Mouse (Mus musculus) cerebellum, postnatal 10 days (tissue): ENCODE measurements around the gene Adgrb2.
A peak's percentile ranks its signal among the peaks of the same experiment; 100 is the strongest.

Source experiments
- DNase-seq, 2 experiments: peaks; one replicate each; pipeline ENCODE4 v3.0.0; 2021; ENCODE audit warnings: mixed read lengths in 2 of 2

The Adgrb2 gene

DNA sequence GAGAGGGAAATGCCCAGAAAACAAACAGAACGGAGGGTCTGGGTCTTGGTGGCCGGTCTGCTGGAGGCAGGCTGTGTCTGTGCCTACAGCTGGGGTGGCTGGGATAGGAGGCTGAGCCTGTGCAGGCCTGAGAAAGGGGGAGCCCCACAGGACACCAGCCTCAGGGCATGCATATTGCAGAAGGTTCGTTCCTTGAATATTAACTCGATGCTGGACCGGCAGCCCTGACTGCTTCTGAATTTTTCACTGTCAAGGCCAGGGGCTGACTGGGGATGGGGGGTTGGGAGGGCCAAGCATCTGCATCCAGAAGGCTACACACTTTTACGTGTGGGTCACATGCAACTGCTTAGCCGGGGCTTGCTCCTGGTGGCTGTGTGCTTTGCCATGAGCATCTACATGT lies 48.8 kb downstream of the Adgrb2 start:
- peak in 1 of 2 experiments; percentile 27 for DNase-seq

GRCm38 (mm10) chr4:130036112-130036511 lies 51.4 kb downstream of the Adgrb2 start:
- peak; percentile 82 to 84 for DNase-seq

DNA sequence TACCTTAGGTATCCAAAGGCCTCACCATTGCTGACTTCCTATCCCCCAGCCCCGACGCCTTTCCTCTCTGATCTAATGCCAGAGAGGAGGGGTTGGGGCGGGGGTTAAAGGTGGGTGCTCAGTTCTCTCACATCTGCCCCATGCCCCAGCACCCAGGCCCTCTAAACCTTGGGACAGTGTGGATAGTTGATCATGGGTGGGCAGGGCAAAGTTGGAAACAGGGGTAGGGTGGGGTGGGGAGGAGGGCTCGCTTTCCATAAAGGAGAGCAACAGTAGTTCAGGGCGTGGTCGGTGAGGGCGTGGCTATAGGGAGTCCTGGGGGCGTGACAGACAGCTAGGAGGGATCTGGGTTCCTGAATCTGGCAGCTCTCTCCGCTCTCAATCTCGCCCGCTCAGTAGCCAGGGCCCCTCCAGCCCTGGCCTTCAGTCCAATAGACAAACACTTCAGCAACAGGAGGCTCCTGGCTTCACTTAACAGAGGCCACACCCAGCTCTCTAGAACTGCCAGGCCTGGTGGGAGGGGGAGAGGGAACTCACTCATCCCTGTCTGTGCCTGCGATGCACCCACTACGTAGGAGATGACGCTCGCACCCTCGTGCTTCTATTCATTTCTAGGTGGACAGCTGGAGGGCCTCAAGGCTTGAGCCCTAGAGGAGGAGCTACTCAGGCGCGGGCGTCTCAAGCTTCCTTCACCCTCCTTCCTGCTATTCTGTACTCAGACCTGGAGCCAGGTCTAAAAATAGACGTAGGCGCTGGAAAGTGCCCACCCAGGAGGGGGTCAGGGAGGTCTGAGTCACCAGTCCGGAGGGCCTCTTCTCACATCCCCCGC lies 52.1 kb downstream of the Adgrb2 start:
- DNase-seq = peak; percentile 69 to 72

- peak in 1 of 2 experiments; percentile 68 for DNase-seq
Measured at GRCm38 (mm10) chr4:130039351-130039750, 54.7 kb downstream of the Adgrb2 start.

DNA sequence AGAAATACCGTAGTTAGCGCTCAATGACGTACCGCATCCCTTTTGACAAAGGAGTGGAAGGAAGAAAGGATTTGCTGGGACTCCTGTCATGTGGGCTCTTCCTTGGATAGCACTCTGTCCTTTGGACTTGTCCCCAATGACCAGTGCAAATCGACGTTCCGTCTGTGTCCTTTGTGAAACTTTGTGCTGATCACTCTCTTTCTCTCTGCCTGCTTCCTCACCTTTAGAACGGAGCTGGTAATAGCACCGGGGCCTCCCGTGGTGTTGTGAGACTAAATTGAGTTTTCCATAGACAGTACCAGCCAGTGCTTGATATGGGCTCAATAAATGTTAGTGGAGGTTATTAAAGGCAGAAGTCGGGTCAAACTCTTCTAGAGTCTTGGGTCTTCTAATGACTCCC lies 56.4 kb downstream of the Adgrb2 start:
- no peak for DNase-seq

DNA sequence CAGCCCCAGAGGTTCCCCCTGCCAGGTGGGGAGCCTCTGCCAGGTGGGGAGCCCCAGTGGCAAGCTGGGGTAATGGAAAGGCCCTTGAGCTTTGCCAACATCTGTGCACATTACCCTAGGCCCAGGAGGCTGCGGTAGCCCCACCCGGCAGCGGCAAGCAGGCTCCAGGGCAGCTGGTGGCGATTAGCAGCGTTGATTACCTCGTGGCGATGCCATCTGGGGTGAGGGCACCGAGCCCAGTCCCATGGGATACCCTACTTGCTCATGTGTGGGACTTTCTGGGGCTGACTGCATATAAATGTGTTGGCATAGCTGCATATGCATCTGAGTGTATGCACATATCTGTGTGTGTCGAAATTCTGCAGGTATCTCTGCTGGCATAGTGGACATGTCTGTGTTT lies 59.5 kb downstream of the Adgrb2 start:
- DNase-seq = peak; percentile 91 to 93

- DNase-seq = no peak
Measured at GRCm38 (mm10) chr4:130045609-130046008, 60.9 kb downstream of the Adgrb2 start.

GRCm38 (mm10) chr4:130047331-130048202 lies 62.9 kb downstream of the Adgrb2 start, which contains the start of gene Col16a1:
Gene Col16a1 (plus strand): TSS chr4:130047840.
- peak; percentile 91 to 95 for DNase-seq

- DNase-seq = peak in 1 of 2 experiments; percentile 67
Measured at GRCm38 (mm10) chr4:130048203-130048479, 63.5 kb downstream of the Adgrb2 start.

DNA sequence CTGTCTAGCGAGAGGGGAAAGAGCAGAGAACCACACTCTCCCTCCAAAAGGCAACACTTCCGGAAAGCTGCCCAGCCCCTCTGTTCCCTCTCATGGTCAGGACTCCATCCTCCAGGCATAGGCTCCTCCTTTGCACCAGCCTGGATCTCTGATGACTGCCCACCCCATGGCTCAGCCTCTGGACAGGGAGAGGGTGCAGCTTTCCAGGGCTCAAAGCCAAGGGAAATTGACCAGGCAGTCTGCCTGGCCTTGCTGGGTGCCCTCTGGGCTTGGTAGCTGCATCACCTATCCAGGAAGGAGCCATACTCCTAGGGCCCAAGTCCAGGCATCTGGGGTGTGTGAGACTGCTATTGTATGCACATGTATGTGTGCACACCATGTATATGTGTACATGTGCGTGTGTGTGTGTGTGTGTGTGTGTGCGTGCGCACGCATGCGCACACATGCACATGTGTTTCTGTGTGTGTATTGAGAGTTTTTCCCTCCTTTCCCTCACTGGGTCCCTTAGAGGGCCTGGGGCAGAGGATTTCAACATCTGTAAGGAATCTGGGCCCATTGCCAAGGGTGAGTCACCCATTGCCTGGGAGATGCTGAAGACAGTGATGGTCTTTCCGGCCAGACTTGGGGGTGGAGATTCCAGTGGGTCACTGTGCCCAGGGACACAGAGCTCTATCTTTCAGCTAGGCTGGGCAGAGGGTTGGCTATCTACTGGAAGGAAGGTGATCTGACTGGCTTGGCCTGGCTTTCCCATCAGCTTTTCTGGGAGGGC lies 65.6 kb downstream of the Adgrb2 start:
- peak in 1 of 2 experiments; percentile 54 for DNase-seq

DNA sequence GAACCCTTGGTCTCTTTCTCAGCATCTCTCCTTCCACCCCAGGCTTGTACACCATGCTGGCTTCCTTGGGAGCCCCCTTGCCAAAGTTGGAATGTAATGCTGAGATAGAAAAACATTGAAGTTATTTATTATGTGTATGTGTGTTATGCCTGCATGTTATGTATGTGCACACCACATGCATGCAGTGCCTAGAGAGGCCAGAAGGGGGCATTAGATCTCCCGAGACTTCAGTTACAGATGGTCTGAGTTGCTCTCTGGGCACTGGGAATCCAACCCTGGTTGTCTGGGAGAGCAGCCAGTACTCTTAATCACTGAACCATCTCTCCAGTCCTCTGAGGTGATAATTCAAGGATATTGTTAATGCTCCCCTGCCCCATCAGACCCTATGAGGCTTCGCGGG lies 67.6 kb downstream of the Adgrb2 start:
- DNase-seq = no peak

DNA sequence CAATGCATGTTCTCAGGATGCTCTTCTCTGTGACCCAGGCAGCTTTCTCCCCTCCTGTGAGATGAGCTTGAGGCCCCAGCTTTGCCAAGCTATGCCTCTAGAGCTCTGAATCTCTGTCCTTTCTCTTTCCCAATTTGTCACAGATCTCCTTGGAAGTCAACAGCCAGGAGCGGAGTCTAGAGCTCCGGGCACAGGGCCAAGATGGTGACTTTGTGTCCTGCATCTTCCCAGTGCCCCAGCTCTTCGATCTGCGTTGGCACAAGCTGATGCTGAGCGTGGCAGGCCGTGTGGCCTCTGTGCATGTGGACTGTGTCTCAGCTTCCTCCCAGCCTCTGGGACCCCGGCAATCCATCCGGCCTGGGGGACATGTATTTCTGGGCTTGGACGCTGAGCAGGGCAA lies 68.4 kb downstream of the Adgrb2 start:
- peak; percentile 68 to 75 for DNase-seq

DNA sequence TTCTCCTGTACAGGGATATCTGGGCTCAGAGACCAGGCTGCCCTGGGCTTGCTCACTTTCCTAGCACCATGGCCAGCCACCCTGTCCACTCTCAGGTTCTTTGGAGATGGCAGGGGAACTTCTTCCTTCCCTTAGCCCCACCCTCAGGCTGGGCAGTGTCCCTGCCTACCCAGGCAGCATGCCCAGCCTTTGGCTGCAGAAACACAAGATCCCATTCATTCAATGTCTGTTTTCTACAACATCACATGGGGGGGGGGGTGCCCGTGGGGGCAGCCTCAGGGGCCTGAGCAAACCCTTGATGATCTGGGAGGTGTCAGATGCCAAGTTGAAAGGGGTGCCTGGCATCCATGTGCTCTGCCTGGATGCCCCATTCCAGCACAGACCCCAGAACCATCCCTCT lies 70.1 kb downstream of the Adgrb2 start:
- peak in 1 of 2 experiments; percentile 59 for DNase-seq

GRCm38 (mm10) chr4:130055160-130056010 lies 70.7 kb downstream of the Adgrb2 start:
- no peak for DNase-seq

DNA sequence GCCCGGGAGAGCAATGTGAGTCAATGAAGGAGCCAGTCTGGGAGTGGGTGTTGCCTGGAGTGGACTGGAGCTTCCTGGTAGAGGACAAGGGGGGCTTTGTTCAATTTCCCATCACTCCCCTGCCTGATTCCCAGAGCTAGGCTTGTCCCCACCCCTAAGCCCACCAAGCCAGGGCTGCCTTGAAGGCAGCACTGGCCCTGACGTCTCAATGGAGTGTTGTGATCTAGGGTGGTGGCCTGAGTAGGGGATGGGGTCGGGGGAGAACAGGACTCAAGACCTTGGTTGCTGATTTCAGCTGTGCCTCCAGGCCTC lies 71.3 kb downstream of the Adgrb2 start:
- DNase-seq = no peak

DNA sequence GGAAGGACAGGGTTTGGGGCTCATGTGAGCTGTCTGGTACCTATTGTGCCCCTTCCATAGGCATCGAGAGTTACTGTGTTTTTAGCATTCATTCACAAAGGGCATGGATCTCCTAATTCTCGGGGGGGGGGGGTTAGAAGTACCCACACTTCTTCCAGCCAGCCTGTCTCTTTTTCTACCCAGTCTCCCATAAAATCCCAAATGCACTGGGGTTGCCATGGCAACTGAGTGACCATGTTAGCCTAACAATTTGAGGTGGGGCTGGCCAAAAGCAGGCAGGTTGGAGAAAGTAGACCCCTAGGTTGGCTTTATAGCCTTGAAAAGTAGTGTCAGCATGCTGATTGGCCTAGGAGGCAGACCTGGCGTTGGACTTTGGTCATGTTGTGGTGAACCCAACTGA lies 71.8 kb downstream of the Adgrb2 start:
- DNase-seq = no peak

DNA sequence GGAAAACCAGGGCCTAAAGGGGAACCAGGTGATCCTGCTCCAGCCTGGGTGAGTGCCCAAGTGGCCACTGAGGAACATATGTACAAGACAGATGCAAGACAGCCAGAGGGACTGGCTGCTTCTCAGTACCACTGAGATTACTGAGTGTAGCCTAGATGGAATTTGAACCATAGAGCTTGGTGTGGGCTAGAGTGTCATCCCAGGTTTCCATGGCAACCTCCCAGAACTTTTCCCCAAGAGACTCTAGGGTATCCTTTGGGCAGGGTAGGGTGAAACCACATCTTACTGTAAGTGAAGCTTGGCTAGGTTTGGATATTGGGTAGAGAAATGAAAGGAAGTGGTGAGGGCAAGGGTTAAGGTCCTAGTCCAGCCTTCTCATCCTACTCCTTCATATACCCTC lies 76.3 kb downstream of the Adgrb2 start:
- DNase-seq = no peak

- peak; percentile 49 to 53 for DNase-seq
Measured at GRCm38 (mm10) chr4:130063191-130063590, 78.5 kb downstream of the Adgrb2 start.

- DNase-seq = peak; percentile 63 to 72
Measured at GRCm38 (mm10) chr4:130066816-130067215, 82.1 kb downstream of the Adgrb2 start.

- no peak for DNase-seq
Measured at GRCm38 (mm10) chr4:130070523-130070922, 85.9 kb downstream of the Adgrb2 start.

GRCm38 (mm10) chr4:130071758-130072157 lies 87.1 kb downstream of the Adgrb2 start:
- no peak for DNase-seq
